Comparison of ENCODE assay signal across 8 mouse cellular contexts in the genomic region with DNA sequence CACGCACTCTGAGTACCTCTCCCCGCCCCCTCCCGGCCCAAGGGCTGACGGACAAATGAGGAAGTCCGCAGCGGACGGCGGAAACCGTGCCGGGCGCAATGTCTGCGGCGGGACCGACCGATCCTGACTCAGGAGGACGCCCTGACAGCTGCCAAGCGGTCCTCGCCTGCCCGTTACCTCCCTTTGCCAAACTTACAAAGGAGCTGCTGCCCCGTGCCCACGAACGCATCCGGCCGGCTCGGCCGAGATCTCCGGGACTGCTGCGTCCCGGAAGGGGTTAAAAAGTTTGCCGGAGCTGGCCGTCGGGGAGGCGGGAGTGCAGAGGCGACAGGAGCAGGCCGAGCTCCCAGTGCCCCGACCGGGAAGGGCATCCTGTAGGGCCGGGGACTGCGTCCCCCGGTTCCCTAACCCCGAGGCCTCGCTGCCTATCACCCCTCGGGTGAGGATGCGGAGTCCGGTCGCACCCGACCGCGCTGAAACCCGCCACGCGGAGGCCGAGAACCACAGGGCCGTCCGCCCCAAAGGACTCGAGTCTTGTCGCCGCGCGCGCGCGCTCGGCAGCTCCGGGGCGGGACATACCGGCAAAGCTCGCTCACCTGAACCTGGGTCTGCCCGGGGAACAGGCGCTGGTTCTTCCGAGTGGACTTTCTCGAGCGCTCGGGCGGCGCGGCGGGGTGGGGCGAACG. TPM values are rescaled to one million over a fixed set of nuclear protein-coding genes. Genes with fewer than 3 reads are reported as not detected.
DNase-seq lines count a peak whose midpoint lies in the region; ATAC-seq and TF ChIP-seq lines count a peak whose summit lies in the region.

No protein-coding gene starts in this region.

- TF ChIP-seq CTCF in E14TG2a.4 (conservative IDR thresholded peaks at IDR 0.05; ENCODE audit: low read length): no peak

- H3K36me3 ChIP-seq in E14TG2a.4 (ENCODE audit: insufficient read depth, low read length): peaks cover 20% of the 10 kb centered on the region
- H3K36me3 ChIP-seq in forebrain, embryonic 11.5 days (ENCODE audit: control insufficient read depth, insufficient read depth, low read length): no peaks in the 10 kb centered on the region
- H3K36me3 ChIP-seq in heart, embryonic 16.5 days (ENCODE audit: control insufficient read depth, insufficient read depth): no peaks in the 10 kb centered on the region
- no peaks in the 10 kb centered on the region for H3K36me3 ChIP-seq in neural tube, embryonic 15.5 days

- peak overlapping the region; percentile 90 for H3K4me2 ChIP-seq in forebrain, embryonic 11.5 days (ENCODE audit: low read depth, low read length, severe bottlenecking)
- peak overlapping the region; percentile 88 for H3K4me2 ChIP-seq in heart, embryonic 16.5 days (ENCODE audit: low read depth, low read length)
- H3K4me2 ChIP-seq in neural tube, embryonic 15.5 days: peak overlapping the region; percentile 83

- peak overlapping the region; percentile 77 for H3K9ac ChIP-seq in forebrain, embryonic 11.5 days (ENCODE audit: low read length)
- H3K9ac ChIP-seq in heart, embryonic 16.5 days (ENCODE audit: low read length): peak overlapping the region; percentile 89
- H3K9ac ChIP-seq in neural tube, embryonic 15.5 days (replicated peaks): peak overlapping the region; percentile 66

- peak overlapping the region; percentile 71 for H3K27ac ChIP-seq in forebrain, embryonic 11.5 days (ENCODE audit: low read depth, low read length)
- peak overlapping the region; percentile 94 for H3K27ac ChIP-seq in heart, embryonic 16.5 days (ENCODE audit: low read length)
- H3K27ac ChIP-seq in neural tube, embryonic 15.5 days (replicated peaks): peak overlapping the region; percentile 88

- WGBS in forebrain, embryonic 11.5 days: under 1% methylated on average over 80 of the region's 80 CpGs
- WGBS in heart, embryonic 16.5 days: under 1% methylated on average over 80 of the region's 80 CpGs
- under 1% methylated on average over 80 of the region's 80 CpGs for WGBS in neural tube, embryonic 15.5 days

- peaks cover 75% of the 10 kb centered on the region for H3K4me1 ChIP-seq in E14TG2a.4 (replicated peaks; ENCODE audit: low read depth, low read length)
- peaks cover 18% of the 10 kb centered on the region; the same call in 1 of the 2 replicates for H3K4me1 ChIP-seq in forebrain, embryonic 11.5 days (replicated peaks; ENCODE audit: control insufficient read depth, insufficient read depth, low read length)
- peaks cover 34% of the 10 kb centered on the region for H3K4me1 ChIP-seq in heart, embryonic 16.5 days (ENCODE audit: control insufficient read depth, insufficient read depth, low read length)
- H3K4me1 ChIP-seq in neural tube, embryonic 15.5 days: peaks cover 46% of the 10 kb centered on the region

- H3K4me3 ChIP-seq in E14TG2a.4 (replicated peaks; ENCODE audit: low read length): peak overlapping the region; percentile 99
- H3K4me3 ChIP-seq in forebrain, embryonic 11.5 days (ENCODE audit: low read depth, low read length): peak overlapping the region; percentile 86
- peak overlapping the region; percentile 87 for H3K4me3 ChIP-seq in heart, embryonic 16.5 days (ENCODE audit: low read length)
- peak overlapping the region; percentile 93 for H3K4me3 ChIP-seq in neural tube, embryonic 15.5 days (replicated peaks)

- no peaks in the 10 kb centered on the region for H3K27me3 ChIP-seq in E14TG2a.4 (ENCODE audit: insufficient read depth, low read length)
- H3K27me3 ChIP-seq in forebrain, embryonic 11.5 days (ENCODE audit: control insufficient read depth, insufficient read depth, low read length): no peaks in the 10 kb centered on the region
- no peaks in the 10 kb centered on the region for H3K27me3 ChIP-seq in heart, embryonic 16.5 days (ENCODE audit: control insufficient read depth, insufficient read depth, low read length)
- H3K27me3 ChIP-seq in neural tube, embryonic 15.5 days (replicated peaks): no peaks in the 10 kb centered on the region

- ATAC-seq in forebrain, embryonic 11.5 days (replicated peaks; ENCODE audit: low FRiP score): peak; percentile 44
- ATAC-seq in heart, embryonic 16.5 days (replicated peaks; ENCODE audit: extremely low read depth, insufficient read depth, low FRiP score): peak; percentile 29
- peak; percentile 72 for ATAC-seq in neural tube, embryonic 15.5 days (ENCODE audit: low FRiP score)

- no peaks in the 10 kb centered on the region for H3K9me3 ChIP-seq in E14TG2a.4 (ENCODE audit: low read length)
- no peaks in the 10 kb centered on the region for H3K9me3 ChIP-seq in forebrain, embryonic 11.5 days (ENCODE audit: control insufficient read depth, low read length)
- no peaks in the 10 kb centered on the region for H3K9me3 ChIP-seq in heart, embryonic 16.5 days (replicated peaks; ENCODE audit: control insufficient read depth, low read length)
- no peaks in the 10 kb centered on the region for H3K9me3 ChIP-seq in neural tube, embryonic 15.5 days (replicated peaks)

- DNase-seq in adrenal gland, postnatal 4 days (ENCODE audit: low spot score in 2 of 2): peak; percentile 47 to 52
- DNase-seq in forebrain, embryonic 11.5 days (ENCODE audit: low spot score): no peak
- DNase-seq in kidney, postnatal 14 days: peak; percentile 81
- DNase-seq in lung, adult 18-20 months: peak; percentile 82
- no peak for DNase-seq in yolk sac, embryonic 10.5 days (ENCODE audit: low spot score)

RNA-seq across cellular contexts. Expression of a gene that starts 0.5 kb away (rescaled TPM):
- 100 to 1,000 TPM; 251 to 311 TPM for total RNA-seq in adrenal gland, postnatal 4 days (2021)
- 32.0 and 37.4 TPM in 2 replicates for polyA plus RNA-seq in forebrain, embryonic 11.5 days (2014; fragmentation: Nextera tagmentation; extraction: Ambion mirVana)
- 22.8 and 29.7 TPM in 2 replicates for polyA plus RNA-seq in heart, embryonic 16.5 days (2015; fragmentation: Nextera tagmentation; extraction: Ambion mirVana)
- polyA plus RNA-seq in neural tube, embryonic 15.5 days (2015; fragmentation: Nextera tagmentation; extraction: Ambion mirVana): 9.6 and 17.7 TPM in 2 replicates

Comparison
In these comparisons a context has a peak if more than half of its experiments do, and no peak if none do; other contexts are left out.
1. DNase-seq: peak in adrenal gland, postnatal 4 days (2 of 2), kidney, postnatal 14 days (single experiment) and lung, adult 18-20 months (2 of 2); none in forebrain, embryonic 11.5 days (single experiment) and yolk sac, embryonic 10.5 days (single experiment).
2. Peak in every context shown above with its lines, with median percentiles within 50 percentile points of each other: H3K4me3 ChIP-seq, ATAC-seq, H3K27ac ChIP-seq, H3K4me2 ChIP-seq and H3K9ac ChIP-seq.